Mouse (Mus musculus): ENCODE results near the gene Clec11a. TPM values are rescaled to one million over a fixed set of nuclear protein-coding genes. Genes with fewer than 3 reads are reported as not detected.
"Not testable (repeated sequence)": the region's sequence is repeated elsewhere in the genome, so short reads cannot be mapped to it uniquely, and the experiment has no call there.

Gene Clec11a
- total RNA-seq, 1 experiment from 2014 or later: 1.6 TPM

DNA sequence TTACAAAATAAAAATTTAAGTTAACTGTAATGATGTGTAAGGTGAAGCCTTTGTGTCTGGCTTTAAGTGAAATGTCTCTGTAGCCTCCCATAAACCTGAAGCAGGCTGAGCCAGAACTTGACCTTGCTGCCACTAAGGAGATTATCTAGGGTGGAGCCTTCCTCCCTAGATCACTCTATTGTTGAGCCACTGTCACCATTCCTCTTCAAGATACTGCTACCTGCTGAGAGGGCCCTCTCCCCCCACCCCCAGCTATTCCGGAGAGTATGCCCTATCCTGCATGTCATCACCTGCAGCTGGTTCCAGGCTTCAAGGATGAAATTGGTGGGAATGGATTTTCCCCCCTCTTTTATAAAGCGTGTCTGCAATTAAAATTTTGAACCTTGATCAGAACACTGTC, 9.2 kb downstream of the Clec11a start:
- ATAC-seq (replicated peaks; ENCODE audit: insufficient number of reproducible peaks, low FRiP score, low TSS enrichment, poor library complexity, severe bottlenecking): not testable (repeated sequence)

GRCm38 (mm10) chr7:44291418-44291817, 15.3 kb downstream of the Clec11a start:
- ATAC-seq (replicated peaks; ENCODE audit: insufficient number of reproducible peaks, low FRiP score, low TSS enrichment, poor library complexity, severe bottlenecking): no peak

DNA sequence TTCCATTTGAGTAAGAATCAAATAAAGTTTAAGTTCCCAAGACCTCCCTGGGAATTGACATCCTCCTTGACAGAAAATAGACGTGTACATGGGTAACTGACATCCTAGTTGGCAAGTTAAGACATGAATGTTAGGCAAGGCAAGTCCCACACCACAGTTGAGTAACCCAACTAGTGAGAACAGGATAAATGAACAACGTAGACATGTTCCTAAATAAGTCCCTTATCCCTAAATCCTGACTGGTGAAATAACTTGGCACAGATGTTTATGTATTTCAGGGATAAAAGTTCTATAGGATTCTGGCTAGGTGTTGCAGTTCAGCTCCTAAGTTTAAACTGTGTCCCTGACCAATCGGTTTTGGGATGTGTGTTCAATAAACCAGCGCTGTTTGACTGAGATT, 15.7 kb downstream of the Clec11a start:
- ATAC-seq (replicated peaks; ENCODE audit: insufficient number of reproducible peaks, low FRiP score, low TSS enrichment, poor library complexity, severe bottlenecking): no peak

GRCm38 (mm10) chr7:44287760-44288159, 18.9 kb downstream of the Clec11a start:
- no peak for ATAC-seq (replicated peaks; ENCODE audit: insufficient number of reproducible peaks, low FRiP score, low TSS enrichment, poor library complexity, severe bottlenecking)

- ATAC-seq (replicated peaks; ENCODE audit: insufficient number of reproducible peaks, low FRiP score, low TSS enrichment, poor library complexity, severe bottlenecking): no peak
Observed at GRCm38 (mm10) chr7:44281586-44281985, 25.1 kb downstream of the Clec11a start.

GRCm38 (mm10) chr7:44280959-44281358, 25.7 kb downstream of the Clec11a start:
- ATAC-seq (replicated peaks; ENCODE audit: insufficient number of reproducible peaks, low FRiP score, low TSS enrichment, poor library complexity, severe bottlenecking): peak; percentile 84

DNA sequence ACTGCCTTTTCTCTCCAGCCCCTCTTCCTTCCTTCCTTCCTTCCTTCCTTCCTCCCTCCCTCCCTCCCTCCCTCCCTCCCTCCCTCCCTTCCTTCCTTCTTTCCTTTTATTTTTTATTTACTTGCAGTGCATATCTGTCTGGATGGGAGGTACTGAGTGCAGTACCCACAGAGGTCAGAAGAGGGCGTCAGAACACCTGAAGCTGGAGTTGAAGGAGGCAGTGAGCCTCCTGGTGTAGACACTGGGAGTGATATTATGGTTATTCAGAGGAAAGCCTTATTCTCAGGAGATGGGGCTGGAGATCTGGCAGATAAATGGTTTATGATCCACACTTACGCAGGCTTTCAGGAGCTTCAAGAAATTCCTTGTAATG, 29.5 kb downstream of the Clec11a start:
- no peak for ATAC-seq (replicated peaks; ENCODE audit: insufficient number of reproducible peaks, low FRiP score, low TSS enrichment, poor library complexity, severe bottlenecking)

GRCm38 (mm10) chr7:44276461-44277249, 30.0 kb downstream of the Clec11a start:
- no peak for ATAC-seq (replicated peaks; ENCODE audit: insufficient number of reproducible peaks, low FRiP score, low TSS enrichment, poor library complexity, severe bottlenecking)

DNA sequence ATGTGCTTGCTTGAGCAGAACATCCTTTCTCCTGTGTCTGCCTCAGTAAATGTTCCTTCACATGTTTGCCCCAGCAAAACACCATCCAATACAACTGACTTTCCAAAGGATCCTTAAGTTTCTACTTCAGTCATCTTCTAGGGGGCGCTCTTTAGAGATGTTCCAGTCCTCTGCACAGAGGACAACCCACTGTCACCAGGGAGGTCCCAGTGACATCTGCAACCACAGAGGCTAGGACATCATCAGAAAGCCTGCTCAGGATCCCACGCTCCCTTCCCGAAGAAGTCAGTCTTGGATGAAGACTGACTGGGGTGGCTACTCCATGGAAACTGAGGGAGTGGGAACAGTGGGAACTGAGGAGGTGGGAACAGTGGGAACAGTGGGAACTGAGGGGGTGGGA, 31.2 kb downstream of the Clec11a start:
- no peak for ATAC-seq (replicated peaks; ENCODE audit: insufficient number of reproducible peaks, low FRiP score, low TSS enrichment, poor library complexity, severe bottlenecking)

DNA sequence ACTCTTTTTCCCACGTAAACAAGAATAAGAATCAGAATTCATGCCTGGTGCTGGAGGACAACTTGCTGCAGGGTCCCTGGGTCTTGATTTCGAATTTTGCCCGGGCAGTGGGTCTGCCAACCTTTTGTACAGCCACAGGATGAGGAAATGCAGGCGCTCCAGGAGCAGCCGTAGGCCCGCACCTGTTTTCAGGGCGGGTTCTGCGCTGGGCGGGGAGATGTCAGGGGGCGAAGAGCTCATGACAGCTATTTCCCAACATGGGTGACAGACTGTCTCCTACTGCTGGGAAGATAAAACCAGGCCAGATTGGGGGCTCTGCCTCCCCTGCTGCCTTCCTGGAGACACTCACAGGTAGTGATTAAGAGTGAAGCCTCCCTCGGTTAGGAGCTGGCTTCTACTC, 32.6 kb downstream of the Clec11a start:
- ATAC-seq (replicated peaks; ENCODE audit: insufficient number of reproducible peaks, low FRiP score, low TSS enrichment, poor library complexity, severe bottlenecking): no peak

GRCm38 (mm10) chr7:44273446-44273845, 33.3 kb downstream of the Clec11a start:
- no peak for ATAC-seq (replicated peaks; ENCODE audit: insufficient number of reproducible peaks, low FRiP score, low TSS enrichment, poor library complexity, severe bottlenecking)

DNA sequence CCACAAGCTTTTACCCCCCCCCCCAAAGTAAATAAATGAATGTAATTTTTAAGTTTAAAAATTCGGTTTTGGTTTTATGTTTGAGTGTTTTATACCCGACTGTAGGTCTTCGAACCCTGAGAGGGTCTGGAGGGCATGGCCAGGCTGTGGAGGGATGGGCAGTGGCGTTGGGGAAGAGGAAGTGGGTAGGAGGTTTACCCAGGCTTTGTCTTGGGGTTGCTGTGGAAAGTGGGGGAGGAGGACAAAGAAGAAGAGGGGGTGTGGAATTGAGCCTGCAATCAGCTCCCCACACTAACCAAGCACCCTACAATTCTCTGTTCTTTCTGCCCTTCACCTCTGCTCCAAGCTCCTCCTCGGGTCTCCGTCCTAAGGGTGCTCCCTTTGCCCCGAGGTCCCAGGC, 34.2 kb downstream of the Clec11a start:
- no peak for ATAC-seq (replicated peaks; ENCODE audit: insufficient number of reproducible peaks, low FRiP score, low TSS enrichment, poor library complexity, severe bottlenecking)

- ATAC-seq (replicated peaks; ENCODE audit: insufficient number of reproducible peaks, low FRiP score, low TSS enrichment, poor library complexity, severe bottlenecking): no peak
Observed at GRCm38 (mm10) chr7:44271309-44271708, 35.4 kb downstream of the Clec11a start.

GRCm38 (mm10) chr7:44269397-44269796, 37.3 kb downstream of the Clec11a start:
- ATAC-seq (replicated peaks; ENCODE audit: insufficient number of reproducible peaks, low FRiP score, low TSS enrichment, poor library complexity, severe bottlenecking): no peak

- ATAC-seq (replicated peaks; ENCODE audit: insufficient number of reproducible peaks, low FRiP score, low TSS enrichment, poor library complexity, severe bottlenecking): no peak
Observed at GRCm38 (mm10) chr7:44268117-44268516, 38.6 kb downstream of the Clec11a start.

- peak; percentile 96 for ATAC-seq (replicated peaks; ENCODE audit: insufficient number of reproducible peaks, low FRiP score, low TSS enrichment, poor library complexity, severe bottlenecking)
Observed at GRCm38 (mm10) chr7:44262791-44263643, 43.7 kb downstream of the Clec11a start.

DNA sequence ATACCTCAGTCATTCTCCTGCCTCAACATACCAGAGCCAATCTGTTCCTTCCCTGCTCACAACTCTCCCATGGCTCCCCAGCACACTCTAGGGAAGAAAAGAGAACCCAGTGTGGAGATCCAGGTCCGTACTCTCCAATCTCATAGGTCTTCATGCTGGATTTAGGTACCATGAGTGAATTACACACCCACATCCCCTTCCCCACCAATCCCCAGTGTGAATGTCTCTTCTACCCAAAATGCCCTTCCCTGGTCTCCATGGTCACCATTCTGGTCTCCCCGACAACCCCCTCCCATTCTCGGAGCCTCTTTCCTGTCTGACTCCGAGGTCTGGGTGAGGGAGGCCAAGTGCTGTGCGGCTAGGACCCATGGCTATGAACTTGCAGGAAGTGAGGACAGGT, 45.6 kb downstream of the Clec11a start, which contains the start of gene Gm15517:
TSS of gene Gm15517 (plus strand) at position 301 of the 400 bp plus-strand sequence.
- ATAC-seq (replicated peaks; ENCODE audit: insufficient number of reproducible peaks, low FRiP score, low TSS enrichment, poor library complexity, severe bottlenecking): no peak

DNA sequence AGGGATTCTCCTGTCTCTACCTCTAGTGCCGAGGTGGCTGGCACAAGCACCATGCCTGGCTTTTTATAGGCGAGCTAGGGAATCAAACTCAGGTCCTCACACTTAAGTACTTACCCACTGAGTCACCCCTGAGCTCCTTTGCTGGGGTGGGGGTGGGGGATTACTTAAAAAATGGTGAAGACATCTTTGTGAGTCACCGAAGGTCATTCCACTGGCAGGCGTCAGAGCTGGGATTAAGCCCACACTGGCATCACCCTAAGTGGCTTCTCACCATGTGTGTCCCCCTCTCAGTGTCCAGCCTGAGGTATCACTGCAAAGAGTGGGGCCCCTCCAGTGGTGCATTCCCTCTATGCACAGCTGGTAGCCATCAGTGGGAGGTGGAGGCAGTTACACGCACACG, 46.3 kb downstream of the Clec11a start:
- no peak for ATAC-seq (replicated peaks; ENCODE audit: insufficient number of reproducible peaks, low FRiP score, low TSS enrichment, poor library complexity, severe bottlenecking)

DNA sequence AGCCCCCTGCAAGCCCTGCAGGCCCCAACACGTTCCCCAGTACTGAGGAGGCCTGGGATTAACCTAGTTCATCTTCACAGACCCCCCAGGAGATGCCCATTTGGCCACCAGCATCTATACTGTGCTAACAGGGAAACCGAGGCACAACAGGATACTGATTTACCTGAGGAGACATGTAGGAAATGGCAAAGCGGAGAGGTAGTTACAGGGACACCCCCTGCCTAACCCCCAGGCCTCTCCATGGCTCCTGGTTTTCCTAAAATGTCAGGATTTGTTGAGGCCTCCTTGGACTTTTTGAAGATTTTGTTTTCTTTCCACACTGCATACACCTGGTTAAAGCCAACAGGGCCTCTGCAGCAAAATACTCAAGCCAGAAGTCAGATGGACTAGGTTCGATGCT, 49.4 kb downstream of the Clec11a start, which contains the start of gene Acp4:
TSS of gene Acp4 (minus strand) at position 101 of the 400 bp plus-strand sequence.
- no peak for ATAC-seq (replicated peaks; ENCODE audit: insufficient number of reproducible peaks, low FRiP score, low TSS enrichment, poor library complexity, severe bottlenecking)

GRCm38 (mm10) chr7:44254930-44255329, 51.8 kb downstream of the Clec11a start:
- no peak for ATAC-seq (replicated peaks; ENCODE audit: insufficient number of reproducible peaks, low FRiP score, low TSS enrichment, poor library complexity, severe bottlenecking)
